Comparison of ENCODE assay signal across 16 mouse cellular contexts in genomic region chr9:62125986-62126575, GRCm38 (mm10). TPM values are rescaled to one million over a fixed set of nuclear protein-coding genes. Genes with fewer than 3 reads are reported as not detected.
DNase-seq lines count a peak whose midpoint lies in the region; ATAC-seq lines count a peak whose summit lies in the region.
"Had no signal": no experiment of that assay in that cellular context is flagged by ENCODE, and none has a peak within 500 bp of the region (broad histone marks: within the 10 kb centered on the region; RNA-seq: fewer than 3 reads in every experiment).

No protein-coding gene starts in this region.

- no peak for ATAC-seq in cerebellum, adult (ENCODE audit: insufficient number of reproducible peaks, low FRiP score, low TSS enrichment)
- no peak for ATAC-seq in activated CD4-positive, CD25-positive, alpha-beta regulatory T cell, adult 4 months
- ATAC-seq: CD4-positive, CD25-positive, alpha-beta regulatory T cell, adult 4 months; lung, postnatal 0 days had no signal

- intact Hi-C loops in left cerebral cortex, postnatal 4 days (cut with DNase I): loop anchor here (10.0 kb wide), 1 partner anchor 89 kb away; no protein-coding TSS in a partner anchor

- peak; percentile 31 for DNase-seq in cerebellum, adult 11 months
- peak; percentile 69 for DNase-seq in left cerebral cortex, postnatal 4 days
- no peak for DNase-seq in left cerebral cortex, adult 8-10 months (ENCODE audit: low spot score in 2 of 2)
- DNase-seq in cerebellum, postnatal 25 days: peak; percentile 39 to 46
- DNase-seq in layer of hippocampus, postnatal 36 days: peak; percentile 43 to 48
- no peak for DNase-seq in lung, postnatal 25 days (ENCODE audit: low spot score)
- DNase-seq: gastrocnemius, adult 2 months; heart, postnatal 4 days; kidney, adult 18-20 months; kidney, postnatal 10 days; right cerebral cortex, postnatal 14 days; thymus, postnatal 25 days had no signal

RNA-seq across cellular contexts. Expression of gene Glce, which starts 3.6 kb away (rescaled TPM):
- total RNA-seq in left cerebral cortex, postnatal 4 days (2021): 10 to 100 TPM; 28.2 to 29.2 TPM
- 10 to 100 TPM; 39.0 to 44.3 (median 41.3) TPM for total RNA-seq in left cerebral cortex, adult 8-10 months (2022)
- 10 to 100 TPM; 24.1 to 27.2 TPM for total RNA-seq in layer of hippocampus, postnatal 36 days (2021)
- polyA plus RNA-seq in activated CD4-positive, CD25-positive, alpha-beta regulatory T cell, adult 4 months (2017; shearing (Covaris generic)): 1 to 10 TPM; 4.7 to 5.4 TPM

Comparison
In these comparisons a context has a peak if more than half of its experiments do, and no peak if none do; other contexts are left out.
1. DNase-seq: peak in cerebellum, adult 11 months (single experiment), left cerebral cortex, postnatal 4 days (single experiment), cerebellum, postnatal 25 days (2 of 2) and layer of hippocampus, postnatal 36 days (2 of 2); none in left cerebral cortex, adult 8-10 months (0 of 2) and lung, postnatal 25 days (single experiment).